Mouse (Mus musculus) mouse trophoblast stem cell (cell line): ENCODE measurements around the gene Ywhab.

Experiments used
- in situ Hi-C, 2 experiments: fragments of 300-500 bp; cut with MseI, MboI; formaldehyde crosslinking; loops; 2 replicates in 1 of 2; 3 replicates in 1 of 2; pipeline ENCODE4 v1.15.1; 2025

Gene Ywhab

GRCm38 (mm10) chr2:163994654-163994976 is at the start of gene Ywhab:
Gene Ywhab (plus strand): TSS chr2:163994960.
- in situ Hi-C loops, result no loop called here

GRCm38 (mm10) chr2:163946221-163946620 is 48.5 kb upstream of the Ywhab start:
- in situ Hi-C loops, result no loop called here

GRCm38 (mm10) chr2:163947976-163948375 is 46.8 kb upstream of the Ywhab start:
- in situ Hi-C loops, result no loop called here

- in situ Hi-C loops, result no loop called here
Measured at GRCm38 (mm10) chr2:163951770-163952169, 43.0 kb upstream of the Ywhab start.

GRCm38 (mm10) chr2:163953622-163954310 is 41.0 kb upstream of the Ywhab start:
- in situ Hi-C loops, result no loop called here

GRCm38 (mm10) chr2:163964606-163965560 is 29.9 kb upstream of the Ywhab start:
- in situ Hi-C loops, result no loop called here

GRCm38 (mm10) chr2:163965706-163966105 is 29.1 kb upstream of the Ywhab start:
- in situ Hi-C loops, result no loop called here

GRCm38 (mm10) chr2:163968581-163968980 is 26.2 kb upstream of the Ywhab start:
- in situ Hi-C loops, result no loop called here

GRCm38 (mm10) chr2:163970326-163970725 is 24.4 kb upstream of the Ywhab start:
- in situ Hi-C loops, result no loop called here

GRCm38 (mm10) chr2:163974056-163974455 is 20.7 kb upstream of the Ywhab start:
- in situ Hi-C loops, result no loop called here

GRCm38 (mm10) chr2:163976448-163976847 is 18.3 kb upstream of the Ywhab start:
- in situ Hi-C loops, result no loop called here

GRCm38 (mm10) chr2:163987233-163987632 is 7.5 kb upstream of the Ywhab start:
- in situ Hi-C loops, result no loop called here

GRCm38 (mm10) chr2:163992871-163993270 is 1.9 kb upstream of the Ywhab start:
- in situ Hi-C loops, result no loop called here

GRCm38 (mm10) chr2:163994977-163995862 is 460 bp downstream of the Ywhab start:
- in situ Hi-C loops, result no loop called here

GRCm38 (mm10) chr2:163996275-163996674 is 1.5 kb downstream of the Ywhab start:
- in situ Hi-C loops, result no loop called here

- in situ Hi-C loops, result no loop called here
Measured at GRCm38 (mm10) chr2:163996899-163997298, 2.1 kb downstream of the Ywhab start.

- in situ Hi-C loops, result no loop called here
Measured at GRCm38 (mm10) chr2:163998981-163999380, 4.2 kb downstream of the Ywhab start.

GRCm38 (mm10) chr2:164002637-164003036 is 7.9 kb downstream of the Ywhab start:
- in situ Hi-C loops, result no loop called here

- in situ Hi-C loops, result no loop called here
Measured at GRCm38 (mm10) chr2:164004503-164004902, 9.7 kb downstream of the Ywhab start.

GRCm38 (mm10) chr2:164006932-164007331 is 12.2 kb downstream of the Ywhab start:
- in situ Hi-C loops, result no loop called here

- in situ Hi-C loops, result no loop called here
Measured at GRCm38 (mm10) chr2:164007547-164007946, 12.8 kb downstream of the Ywhab start.

GRCm38 (mm10) chr2:164007987-164008545 is 13.3 kb downstream of the Ywhab start:
- in situ Hi-C loops, result no loop called here
